8 mouse cellular contexts compared by ENCODE assay signal in the genomic region with DNA sequence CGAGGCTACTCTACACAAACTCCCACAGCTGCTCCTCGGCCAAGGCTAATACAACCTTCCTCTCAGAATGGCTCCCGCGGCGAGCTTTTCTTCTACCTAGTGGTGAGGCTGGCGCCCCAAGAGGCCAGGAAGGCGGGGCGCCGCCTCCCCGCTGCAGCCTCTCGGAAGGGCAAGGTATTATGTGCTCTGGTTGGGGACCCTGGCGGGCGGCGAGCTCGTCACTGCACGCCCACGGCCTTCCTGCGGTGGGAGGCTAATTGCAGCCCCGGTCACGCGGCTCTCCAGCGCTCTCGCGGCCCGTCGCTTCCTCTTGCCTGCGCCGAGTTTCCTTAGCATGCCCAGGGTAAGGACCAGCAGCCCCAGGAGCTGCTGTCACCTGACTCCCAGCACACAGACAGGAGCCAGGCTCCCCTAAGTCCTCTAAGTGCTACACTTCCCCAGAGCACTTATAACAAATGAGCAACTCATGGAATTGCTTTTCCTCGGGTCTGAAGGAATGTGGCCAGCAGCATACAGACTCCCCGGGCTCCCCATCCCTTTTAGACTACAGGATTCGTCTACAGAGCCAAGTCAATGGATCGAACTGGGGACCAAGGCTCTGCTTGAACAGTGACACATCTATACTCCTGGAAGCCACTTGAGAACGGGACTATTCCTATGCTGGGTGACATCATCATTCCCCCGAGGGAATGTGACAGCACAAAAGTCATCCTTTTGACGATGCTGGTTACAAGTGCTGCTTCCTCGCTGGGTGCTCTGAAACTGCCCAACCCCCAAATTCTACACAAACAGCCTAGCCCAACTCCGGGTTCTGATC. TPM values are rescaled to one million over a fixed set of nuclear protein-coding genes. Genes with fewer than 3 reads are reported as not detected.
DNase-seq lines count a peak whose midpoint lies in the region; ATAC-seq and TF ChIP-seq lines count a peak whose summit lies in the region.
"Had no signal": no experiment of that assay in that cellular context is flagged by ENCODE, and none has a peak within 500 bp of the region (broad histone marks: within the 10 kb centered on the region; RNA-seq: fewer than 3 reads in every experiment).

No protein-coding gene starts in this region.

- intact Hi-C loops in heart, adult 2 months (cut with DNase I): no loop called here

- TF ChIP-seq EP300 in heart, adult 2 months (IDR thresholded peaks at IDR 0.05; ENCODE audit: insufficient read depth, low read depth, low read length): no peak

- H3K9ac ChIP-seq in heart, adult 2 months (ENCODE audit: low read depth, low read length): peak overlapping the region; percentile 61
- H3K9ac ChIP-seq in liver, adult 2 months (ENCODE audit: low read depth, low read length): peak overlapping the region; percentile 11; the same call in 1 of the 2 replicates
- peak overlapping the region; percentile 81 for H3K9ac ChIP-seq in midbrain, embryonic 16.5 days (ENCODE audit: low read depth, low read length)

- DNase-seq in adrenal gland, adult 2 months: peak; percentile 74
- peak; percentile 61 for DNase-seq in heart, adult 2 months
- DNase-seq in kidney, adult 11 months: peak; percentile 46
- DNase-seq in liver, adult 2 months (ENCODE audit: extremely low read depth, low read depth, low spot score): no peak
- DNase-seq in spleen, postnatal 36 days (ENCODE audit: low spot score in 2 of 2): peak; percentile 54 to 63

- H3K4me1 ChIP-seq in cortical plate, adult 2 months (ENCODE audit: control insufficient read depth, insufficient read depth, low read length): peaks cover 2% of the 10 kb centered on the region; the same call in 1 of the 2 replicates
- peaks cover 5% of the 10 kb centered on the region; the same call in 1 of the 2 replicates for H3K4me1 ChIP-seq in heart, adult 2 months (ENCODE audit: control insufficient read depth, insufficient read depth, low read length)
- 0 out of 2 replicates have a peak, but pooled peaks cover 5% of the 10 kb centered on the region for H3K4me1 ChIP-seq in liver, adult 2 months (ENCODE audit: control insufficient read depth, insufficient read depth, low read length)
- peaks cover 20% of the 10 kb centered on the region for H3K4me1 ChIP-seq in midbrain, embryonic 16.5 days (ENCODE audit: control insufficient read depth, insufficient read depth, low read length)

- H3K36me3 ChIP-seq in heart, adult 2 months (ENCODE audit: control insufficient read depth, insufficient read depth, low read length): no peaks in the 10 kb centered on the region
- H3K36me3 ChIP-seq in liver, adult 2 months (ENCODE audit: control insufficient read depth, insufficient read depth, low read length): peaks cover 15% of the 10 kb centered on the region
- H3K36me3 ChIP-seq in midbrain, embryonic 16.5 days (ENCODE audit: control insufficient read depth, insufficient read depth, low read length): peaks cover 6% of the 10 kb centered on the region

- peak overlapping the region; percentile 91 for H3K4me2 ChIP-seq in midbrain, embryonic 16.5 days (ENCODE audit: low read length)

- ATAC-seq in midbrain, embryonic 16.5 days: peak; percentile 84

- WGBS in heart, adult 2 months: 2% methylated on average over 37 of the region's 37 CpGs
- WGBS in liver, adult 2 months: 5% methylated on average over 37 of the region's 37 CpGs
- 3% methylated on average over 35 of the region's 37 CpGs for WGBS in midbrain, embryonic 16.5 days

- H3K27ac ChIP-seq in cortical plate, adult 2 months (ENCODE audit: insufficient read depth, low read length): peak overlapping the region; percentile 47; the same call in 1 of the 2 replicates
- H3K27ac ChIP-seq in heart, adult 2 months: no peak overlapping the region; the same call in 1 of the 2 replicates
- no peak overlapping the region for H3K27ac ChIP-seq in liver, adult 2 months (replicated peaks; ENCODE audit: insufficient read depth, low read depth, low read length)
- peak overlapping the region; percentile 63 for H3K27ac ChIP-seq in midbrain, embryonic 16.5 days (ENCODE audit: low read length)

- no peaks in the 10 kb centered on the region for H3K79me2 ChIP-seq in heart, adult 2 months (replicated peaks; ENCODE audit: control insufficient read depth, insufficient read depth, low read length)
- no peaks in the 10 kb centered on the region for H3K79me2 ChIP-seq in liver, adult 2 months (ENCODE audit: control insufficient read depth, insufficient read depth, low read length)

- peak; percentile 11; the same call in 1 of the 2 replicates for TF ChIP-seq POLR2A in cortical plate, adult 2 months (IDR thresholded peaks at IDR 0.05; ENCODE audit: extremely low read depth, insufficient read depth, low read length)
- TF ChIP-seq POLR2A in heart, adult 2 months (IDR thresholded peaks at IDR 0.05; ENCODE audit: insufficient read depth, low read depth, low read length): no peak
- TF ChIP-seq POLR2A in liver, adult 2 months (IDR thresholded peaks at IDR 0.05; ENCODE audit: extremely low read depth, insufficient read depth, low read length): no peak

- peak overlapping the region; percentile 26 for H3K4me3 ChIP-seq in cortical plate, adult 2 months (ENCODE audit: insufficient read depth, low read length)
- peak overlapping the region; percentile 54 for H3K4me3 ChIP-seq in heart, adult 2 months
- peak overlapping the region; percentile 13; the same call in 1 of the 2 replicates for H3K4me3 ChIP-seq in liver, adult 2 months (ENCODE audit: insufficient read depth, low read depth, low read length)
- H3K4me3 ChIP-seq in midbrain, embryonic 16.5 days (ENCODE audit: low read depth, low read length): peak overlapping the region; percentile 44

- no peaks in the 10 kb centered on the region for H3K27me3 ChIP-seq in heart, adult 2 months (ENCODE audit: control insufficient read depth, insufficient read depth, low read length)
- H3K27me3 ChIP-seq in liver, adult 2 months (ENCODE audit: control insufficient read depth, insufficient read depth, low read length): no peaks in the 10 kb centered on the region
- H3K27me3 ChIP-seq in midbrain, embryonic 16.5 days (ENCODE audit: control insufficient read depth, insufficient read depth, low read depth, low read length): no peaks in the 10 kb centered on the region

- H3K9me3 ChIP-seq in midbrain, embryonic 16.5 days (replicated peaks; ENCODE audit: control insufficient read depth, low read length, poor library complexity, severe bottlenecking): no peaks in the 10 kb centered on the region

- TF ChIP-seq CTCF in cortical plate, adult 2 months (IDR thresholded peaks at IDR 0.05; ENCODE audit: extremely low read depth, insufficient read depth, low read length): 0 out of 2 replicates have a peak, but pooled peaks have one; percentile 2
- peak; percentile 53 for TF ChIP-seq CTCF in heart, adult 2 months (IDR thresholded peaks at IDR 0.05)
- TF ChIP-seq CTCF in liver, adult 2 months (IDR thresholded peaks at IDR 0.05; ENCODE audit: low read depth, low read length): no peak

RNA-seq across cellular contexts. Expression of gene Gm27027, which starts 19.5 kb away (rescaled TPM):
- not detected for total RNA-seq in adrenal gland, adult 2 months (2021)
- not detected in 2 replicates for polyA plus RNA-seq in adrenal gland, adult 2 months (2012; rRNA removed)
- polyA plus RNA-seq in cortical plate, adult 2 months (2012; rRNA removed): not detected in 2 replicates
- not detected for total RNA-seq in heart, adult 2 months (2021)
- polyA plus RNA-seq in heart, adult 2 months (2012; rRNA removed): not detected in 2 replicates
- not detected in 2 replicates for total RNA-seq in liver, adult 2 months (2014; rRNA removed)
- not detected in 2 replicates for polyA plus RNA-seq in liver, adult 2 months (2012; rRNA removed)
- not detected in 2 replicates for polyA plus RNA-seq in midbrain, embryonic 16.5 days (2015; fragmentation: Nextera tagmentation; extraction: Ambion mirVana)
- total RNA-seq: gastrocnemius, adult 8-10 months had no signal

RNA-seq across cellular contexts. Expression of gene Gm13889, which starts 19.6 kb away (rescaled TPM):
- total RNA-seq in adrenal gland, adult 2 months (2021): 10 to 100 TPM; 38.1 to 50.3 TPM
- polyA plus RNA-seq in adrenal gland, adult 2 months (2012; rRNA removed): 62.0 and 80.6 TPM in 2 replicates
- polyA plus RNA-seq in cortical plate, adult 2 months (2012; rRNA removed): 36.7 and 39.6 TPM in 2 replicates
- total RNA-seq in heart, adult 2 months (2021): 10 to 100 TPM in 1 of 2 experiments, 1 to 10 TPM in 1; 9.4 to 12.4 TPM
- 5.7 and 8.3 TPM in 2 replicates for polyA plus RNA-seq in heart, adult 2 months (2012; rRNA removed)
- 0.46 and 0.94 TPM in 2 replicates for total RNA-seq in liver, adult 2 months (2014; rRNA removed)
- polyA plus RNA-seq in liver, adult 2 months (2012; rRNA removed): 3.5 and 4.3 TPM in 2 replicates
- polyA plus RNA-seq in midbrain, embryonic 16.5 days (2015; fragmentation: Nextera tagmentation; extraction: Ambion mirVana): 5.3 and 5.8 TPM in 2 replicates

RNA-seq across cellular contexts. Expression of gene Alkbh3, which starts 34.0 kb away (rescaled TPM):
- total RNA-seq in adrenal gland, adult 2 months (2021): 10 to 100 TPM; 51.6 to 53.7 TPM
- polyA plus RNA-seq in adrenal gland, adult 2 months (2012; rRNA removed): 35.9 and 45.8 TPM in 2 replicates
- 45.9 and 51.3 TPM in 2 replicates for polyA plus RNA-seq in cortical plate, adult 2 months (2012; rRNA removed)
- total RNA-seq in heart, adult 2 months (2021): 10 to 100 TPM; 47.5 to 53.5 TPM
- polyA plus RNA-seq in heart, adult 2 months (2012; rRNA removed): 54.3 and 73.2 TPM in 2 replicates
- total RNA-seq in liver, adult 2 months (2014; rRNA removed): 24.9 and 27.9 TPM in 2 replicates
- polyA plus RNA-seq in liver, adult 2 months (2012; rRNA removed): 33.0 and 33.6 TPM in 2 replicates
- polyA plus RNA-seq in midbrain, embryonic 16.5 days (2015; fragmentation: Nextera tagmentation; extraction: Ambion mirVana): 46.2 and 46.4 TPM in 2 replicates

Comparison
In these comparisons a context has a peak if more than half of its experiments do, and no peak if none do; other contexts are left out.
1. H3K27ac ChIP-seq: peak in cortical plate, adult 2 months (single experiment) and midbrain, embryonic 16.5 days (single experiment); none in heart, adult 2 months (single experiment) and liver, adult 2 months (single experiment).
2. H3K9ac ChIP-seq: peak in every context shown above with its lines; median percentile 81 in midbrain, embryonic 16.5 days; 61 in heart, adult 2 months; 11 in liver, adult 2 months.
3. Peak in every context shown above with its lines, with median percentiles within 50 percentile points of each other: H3K4me3 ChIP-seq.